Mouse (Mus musculus): ENCODE data around the gene Lin28a. TPM values are rescaled to one million over a fixed set of nuclear protein-coding genes. Genes with fewer than 3 reads are reported as not detected.

The Lin28a gene
- polyA plus RNA-seq, 1 experiment, result not detected

- TF ChIP-seq POLR2A (IDR thresholded peaks at IDR 0.05; ENCODE audit: extremely low read depth, insufficient read depth, low read length), result no peak
- no peak for TF ChIP-seq CTCF (IDR thresholded peaks at IDR 0.05; ENCODE audit: extremely low read depth, insufficient read depth, low read length)
- no peaks in the 10 kb centered on the region for H3K4me1 ChIP-seq (ENCODE audit: control insufficient read depth, insufficient read depth, low read length)
- no peak overlapping the region for H3K27ac ChIP-seq (ENCODE audit: insufficient read depth, low read length)
- no peak overlapping the region for H3K4me3 ChIP-seq (ENCODE audit: insufficient read depth, low read length)
These were observed 39.6 kb upstream of the Lin28a start for GRCm38 (mm10) chr4:134058166-134058715.

GRCm38 (mm10) chr4:134053538-134053937, 34.9 kb upstream of the Lin28a start, which contains the start of gene Zfp683:
Zfp683 (plus strand) TSS chr4:134053838.
- Histone ChIP-seq H3K4me1 (ENCODE audit: control insufficient read depth, insufficient read depth, low read length) (no peaks in the 10 kb centered on the region), H3K4me3 (ENCODE audit: insufficient read depth, low read length) (no peak within 1 kb of the TSS), H3K27ac (ENCODE audit: insufficient read depth, low read length) (no peak within 1 kb of the TSS)
- TF ChIP-seq CTCF (IDR thresholded peaks at IDR 0.05; ENCODE audit: extremely low read depth, insufficient read depth, low read length) (no peak), POLR2A (IDR thresholded peaks at IDR 0.05; ENCODE audit: extremely low read depth, insufficient read depth, low read length) (no peak)

GRCm38 (mm10) chr4:134052560-134052959, 33.9 kb upstream of the Lin28a start:
- Histone ChIP-seq H3K4me3 (ENCODE audit: insufficient read depth, low read length) (no peak overlapping the region), H3K4me1 (ENCODE audit: control insufficient read depth, insufficient read depth, low read length) (no peaks in the 10 kb centered on the region), H3K27ac (ENCODE audit: insufficient read depth, low read length) (no peak overlapping the region)
- TF ChIP-seq POLR2A (IDR thresholded peaks at IDR 0.05; ENCODE audit: extremely low read depth, insufficient read depth, low read length), result no peak
- no peak for TF ChIP-seq CTCF (IDR thresholded peaks at IDR 0.05; ENCODE audit: extremely low read depth, insufficient read depth, low read length)

- no peak overlapping the region for H3K4me3 ChIP-seq (ENCODE audit: insufficient read depth, low read length)
- H3K4me1 ChIP-seq (ENCODE audit: control insufficient read depth, insufficient read depth, low read length), result no peaks in the 10 kb centered on the region
- H3K27ac ChIP-seq (ENCODE audit: insufficient read depth, low read length), result no peak overlapping the region
- TF ChIP-seq CTCF (IDR thresholded peaks at IDR 0.05; ENCODE audit: extremely low read depth, insufficient read depth, low read length) (no peak), POLR2A (IDR thresholded peaks at IDR 0.05; ENCODE audit: extremely low read depth, insufficient read depth, low read length) (no peak)
These were observed 33.3 kb upstream of the Lin28a start for GRCm38 (mm10) chr4:134051912-134052311.

- Histone ChIP-seq H3K4me1 (ENCODE audit: control insufficient read depth, insufficient read depth, low read length) (no peaks in the 10 kb centered on the region), H3K27ac (ENCODE audit: insufficient read depth, low read length) (no peak overlapping the region), H3K4me3 (ENCODE audit: insufficient read depth, low read length) (no peak overlapping the region)
- TF ChIP-seq CTCF (IDR thresholded peaks at IDR 0.05; ENCODE audit: extremely low read depth, insufficient read depth, low read length) (no peak), POLR2A (IDR thresholded peaks at IDR 0.05; ENCODE audit: extremely low read depth, insufficient read depth, low read length) (no peak)
These were observed 29.0 kb upstream of the Lin28a start for GRCm38 (mm10) chr4:134047648-134048047.

GRCm38 (mm10) chr4:134043041-134043440, 24.4 kb upstream of the Lin28a start:
- no peak for TF ChIP-seq POLR2A (IDR thresholded peaks at IDR 0.05; ENCODE audit: extremely low read depth, insufficient read depth, low read length)
- TF ChIP-seq CTCF (IDR thresholded peaks at IDR 0.05; ENCODE audit: extremely low read depth, insufficient read depth, low read length), result no peak
- no peak overlapping the region for H3K4me3 ChIP-seq (ENCODE audit: insufficient read depth, low read length)
- H3K27ac ChIP-seq (ENCODE audit: insufficient read depth, low read length), result no peak overlapping the region
- H3K4me1 ChIP-seq (ENCODE audit: control insufficient read depth, insufficient read depth, low read length), result no peaks in the 10 kb centered on the region

GRCm38 (mm10) chr4:134041317-134042123, 22.9 kb upstream of the Lin28a start:
- TF ChIP-seq POLR2A (IDR thresholded peaks at IDR 0.05; ENCODE audit: extremely low read depth, insufficient read depth, low read length) (no peak), CTCF (IDR thresholded peaks at IDR 0.05; ENCODE audit: extremely low read depth, insufficient read depth, low read length) (no peak)
- no peak overlapping the region for H3K27ac ChIP-seq (ENCODE audit: insufficient read depth, low read length)
- no peak overlapping the region for H3K4me3 ChIP-seq (ENCODE audit: insufficient read depth, low read length)
- H3K4me1 ChIP-seq (ENCODE audit: control insufficient read depth, insufficient read depth, low read length), result no peaks in the 10 kb centered on the region

- Histone ChIP-seq H3K4me1 (ENCODE audit: control insufficient read depth, insufficient read depth, low read length) (no peaks in the 10 kb centered on the region), H3K27ac (ENCODE audit: insufficient read depth, low read length) (no peak overlapping the region), H3K4me3 (ENCODE audit: insufficient read depth, low read length) (no peak overlapping the region)
- TF ChIP-seq CTCF (IDR thresholded peaks at IDR 0.05; ENCODE audit: extremely low read depth, insufficient read depth, low read length) (peak; percentile 86), POLR2A (IDR thresholded peaks at IDR 0.05; ENCODE audit: extremely low read depth, insufficient read depth, low read length) (no peak)
These were observed 17.3 kb upstream of the Lin28a start for GRCm38 (mm10) chr4:134035953-134036352.

GRCm38 (mm10) chr4:134025802-134026201, 7.2 kb upstream of the Lin28a start:
- no peak for TF ChIP-seq CTCF (IDR thresholded peaks at IDR 0.05; ENCODE audit: extremely low read depth, insufficient read depth, low read length)
- no peak overlapping the region for H3K27ac ChIP-seq (ENCODE audit: insufficient read depth, low read length)
- H3K4me1 ChIP-seq (ENCODE audit: control insufficient read depth, insufficient read depth, low read length), result no peaks in the 10 kb centered on the region
- no peak overlapping the region for H3K4me3 ChIP-seq (ENCODE audit: insufficient read depth, low read length)

GRCm38 (mm10) chr4:134020621-134021020, 2.0 kb upstream of the Lin28a start:
- Histone ChIP-seq H3K27ac (ENCODE audit: insufficient read depth, low read length) (no peak overlapping the region), H3K4me3 (ENCODE audit: insufficient read depth, low read length) (no peak overlapping the region), H3K4me1 (ENCODE audit: control insufficient read depth, insufficient read depth, low read length) (no peaks in the 10 kb centered on the region)
- TF ChIP-seq POLR2A (IDR thresholded peaks at IDR 0.05; ENCODE audit: extremely low read depth, insufficient read depth, low read length), result no peak
- TF ChIP-seq CTCF (IDR thresholded peaks at IDR 0.05; ENCODE audit: extremely low read depth, insufficient read depth, low read length), result no peak

Data from cortical plate, adult 2 months (tissue).